Mouse (Mus musculus) embryonic facial prominence, embryonic 10.5 days (tissue): Measurements from ENCODE around the gene Gm21865. TPM values are rescaled to one million over a fixed set of nuclear protein-coding genes. Genes with fewer than 3 reads are reported as not detected.
"Not testable (repeated sequence)": the region's sequence is repeated elsewhere in the genome, so short reads cannot be mapped to it uniquely, and the experiment has no call there.

Experiments used
- DNase-seq: peaks from one replicate; pipeline ENCODE4 v3.0.0-alpha.2; 2017; ENCODE audit warnings: low spot score
- H3K27ac ChIP-seq: fragments of 300-500 bp; sonication (generic); replicated peaks from 2 replicates; pipeline ENCODE4 v1.5.1; 2016; ENCODE audit warnings: mild to moderate bottlenecking
- H3K27me3 ChIP-seq: fragments of 300-500 bp; sonication (generic); replicated peaks from 2 replicates; pipeline ENCODE4 v1.6.1; 2016; ENCODE audit warnings: low read depth, mild to moderate bottlenecking; ENCODE audit not compliant: poor library complexity, severe bottlenecking
- H3K36me3 ChIP-seq: fragments of 300-500 bp; sonication (generic); replicated peaks from 2 replicates; pipeline ENCODE4 v1.6.1; 2016; ENCODE audit warnings: mild to moderate bottlenecking, moderate library complexity
- H3K4me1 ChIP-seq: fragments of 300-500 bp; sonication (generic); 2 replicates; pipeline ENCODE4 v1.6.1; 2016
- H3K4me3 ChIP-seq: fragments of 300-500 bp; sonication (generic); 2 replicates; pipeline ENCODE4 v1.5.1; 2016; ENCODE audit warnings: mild to moderate bottlenecking, moderate library complexity
- H3K9me3 ChIP-seq: fragments of 300-500 bp; sonication (generic); 2 replicates; pipeline ENCODE4 v1.6.1; 2016; ENCODE audit warnings: mild to moderate bottlenecking
- WGBS: fragments of 180-500 bp; shearing (Covaris S2); methylation state at CpG from one replicate; pipeline ENCODE4 v1.1.7; 2016; 5-methylcytosine and 5-hydroxymethylcytosine counted together
- polyA plus RNA-seq: library from polyadenylated mRNA; unstranded; fragments of >200 nt; fragmentation: Nextera tagmentation; extraction: Ambion mirVana; gene quantifications from 2 replicates; pipeline ENCODE4 v1.2.1, GENCODE M21; 2016

The Gm21865 gene
- polyA plus RNA-seq = not detected in 2 replicates

DNA sequence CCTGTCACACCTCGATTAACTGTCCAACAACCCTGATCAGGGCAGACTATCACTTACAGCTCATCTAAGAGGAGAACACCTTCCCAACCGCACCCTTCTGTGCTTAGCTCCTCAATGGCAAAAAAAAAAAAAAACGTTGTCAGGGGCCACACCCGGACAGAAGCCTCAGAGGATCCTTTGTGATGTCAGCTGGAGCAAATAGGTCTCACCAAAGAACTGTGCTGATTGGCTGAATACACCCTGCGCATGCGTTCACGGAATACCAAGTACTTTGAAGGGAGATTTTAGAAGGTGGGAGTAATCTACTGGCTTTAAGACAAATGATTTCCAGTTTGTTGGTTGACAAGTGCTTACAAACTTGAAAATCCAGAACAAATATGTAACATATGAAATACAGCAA lies at the start of gene Gm21865:
TSS of gene Gm21865 (minus strand) at position 101 of the 400 bp plus-strand sequence.
- H3K4me3 ChIP-seq, H3K36me3 ChIP-seq, DNase-seq, H3K4me1 ChIP-seq, H3K27ac ChIP-seq, H3K9me3 ChIP-seq, H3K27me3 ChIP-seq: not testable (repeated sequence)
- WGBS = no CpG with 5 or more reads among the region's 7 CpGs

Other genes with a start within 250 kb of the Gm21865 start
- gene Gm21882, start 64.6 kb upstream of the Gm21865 start, polyA plus RNA-seq = not detected in 2 replicates